Mouse (Mus musculus): ENCODE measurements around the gene Akap6. TPM values are rescaled to one million over a fixed set of nuclear protein-coding genes. Genes with fewer than 3 reads are reported as not detected.

Gene Akap6
- polyA plus RNA-seq, 1 experiment: 26.0 TPM

GRCm38 (mm10) chr12:53193664-53194063 lies 494.5 kb downstream of the Akap6 start:
- no peak for DNase-seq (ENCODE audit: low read depth)
- no peak for TF ChIP-seq POLR2A (IDR thresholded peaks at IDR 0.05; ENCODE audit: borderline replicate concordance, extremely low read depth, insufficient read depth, insufficient read length, poor library complexity, severe bottlenecking)
- TF ChIP-seq CTCF (IDR thresholded peaks at IDR 0.05; ENCODE audit: borderline replicate concordance, extremely low read depth, insufficient read depth, insufficient read length): no peak

Other genes with a start within 250 kb of the Akap6 start
- 20.2 and 25.6 TPM in 2 replicates for gene Arhgap5, start 195.4 kb upstream of the Akap6 start, polyA plus RNA-seq (2012; rRNA removed)